Mouse (Mus musculus) small intestine, adult 10 weeks (tissue): ENCODE results near the gene Ppox. TPM values are rescaled to one million over a fixed set of nuclear protein-coding genes. Genes with fewer than 3 reads are reported as not detected.

ENCODE experiments used
- polyA plus RNA-seq: library from polyadenylated mRNA; stranded (reverse); fragments of 350-450 nt; fragmentation: Illumina TruSeq; extraction: RNeasy Lipid Tissue Mini Kit (QIAGEN cat#74804); gene quantifications from one replicate; pipeline ENCODE4 v1.2.3, GENCODE M21; 2014; ENCODE audit warnings: low replicate concordance

Ppox gene
- polyA plus RNA-seq: 6.8 TPM

DNA sequence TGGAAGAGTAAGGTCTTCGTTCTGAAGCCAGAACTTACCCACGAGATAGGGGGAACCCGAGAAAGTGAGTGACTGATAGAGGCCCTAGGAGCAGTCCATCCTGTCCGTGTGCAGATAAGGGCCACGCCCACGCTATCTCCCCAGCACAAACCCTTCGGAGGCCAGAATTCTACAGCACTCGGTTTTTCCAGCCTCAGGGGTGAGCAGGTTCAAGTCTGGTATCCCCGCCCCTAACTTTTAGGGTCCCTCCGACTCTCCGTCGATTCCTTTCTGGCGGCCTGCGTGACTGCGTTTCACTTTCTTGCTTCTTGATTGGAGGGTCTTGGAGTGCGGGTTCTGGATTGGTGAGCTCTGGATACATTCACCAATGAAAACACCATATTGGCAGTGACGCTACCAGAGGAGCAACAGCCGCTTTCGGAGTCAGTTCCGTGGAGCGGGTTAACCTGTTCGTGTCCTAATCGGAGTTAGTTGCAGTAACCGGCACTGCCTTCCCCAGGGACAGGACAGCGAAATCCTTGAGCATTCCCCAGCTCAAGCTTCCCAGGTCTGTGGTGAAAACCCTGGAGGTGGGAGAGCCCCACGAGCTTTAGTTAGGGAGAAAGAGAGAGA lies at the start of gene Ppox:
Gene Ppox (minus strand): TSS at position 271 of the 612 bp plus-strand sequence.

DNA sequence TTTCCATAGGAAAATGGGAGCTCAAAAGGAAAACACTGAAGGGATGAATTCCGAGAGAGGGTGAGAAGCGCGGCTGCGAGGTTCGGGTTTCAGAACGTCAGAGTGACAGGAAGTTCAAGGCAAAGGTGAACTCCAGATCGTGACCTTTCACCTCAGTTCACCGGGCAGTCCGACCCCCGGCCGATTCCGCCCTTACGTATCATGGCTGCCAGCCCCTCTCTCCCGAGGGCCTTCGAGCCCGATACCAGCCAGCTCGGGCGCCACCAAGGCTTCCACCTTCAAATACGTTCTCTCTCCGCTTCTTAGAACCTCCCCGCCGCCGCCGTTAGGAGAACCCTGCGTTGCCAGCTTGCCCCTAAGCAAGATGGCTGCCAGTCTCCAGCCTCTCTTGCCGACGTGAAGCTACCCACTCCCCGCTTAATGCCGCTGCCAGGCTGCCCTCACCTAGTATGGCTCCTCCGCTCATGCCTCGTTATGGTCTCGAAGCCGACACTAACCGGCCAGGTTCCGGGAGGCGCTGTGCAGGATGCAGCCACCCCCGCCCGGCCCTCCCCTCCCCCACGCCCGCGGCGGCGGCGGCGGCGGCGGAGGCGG lies 48.0 kb upstream of the Ppox start, which contains the start of gene Dedd:
Gene Dedd (plus strand): TSS at position 307 of the 594 bp plus-strand sequence.

DNA sequence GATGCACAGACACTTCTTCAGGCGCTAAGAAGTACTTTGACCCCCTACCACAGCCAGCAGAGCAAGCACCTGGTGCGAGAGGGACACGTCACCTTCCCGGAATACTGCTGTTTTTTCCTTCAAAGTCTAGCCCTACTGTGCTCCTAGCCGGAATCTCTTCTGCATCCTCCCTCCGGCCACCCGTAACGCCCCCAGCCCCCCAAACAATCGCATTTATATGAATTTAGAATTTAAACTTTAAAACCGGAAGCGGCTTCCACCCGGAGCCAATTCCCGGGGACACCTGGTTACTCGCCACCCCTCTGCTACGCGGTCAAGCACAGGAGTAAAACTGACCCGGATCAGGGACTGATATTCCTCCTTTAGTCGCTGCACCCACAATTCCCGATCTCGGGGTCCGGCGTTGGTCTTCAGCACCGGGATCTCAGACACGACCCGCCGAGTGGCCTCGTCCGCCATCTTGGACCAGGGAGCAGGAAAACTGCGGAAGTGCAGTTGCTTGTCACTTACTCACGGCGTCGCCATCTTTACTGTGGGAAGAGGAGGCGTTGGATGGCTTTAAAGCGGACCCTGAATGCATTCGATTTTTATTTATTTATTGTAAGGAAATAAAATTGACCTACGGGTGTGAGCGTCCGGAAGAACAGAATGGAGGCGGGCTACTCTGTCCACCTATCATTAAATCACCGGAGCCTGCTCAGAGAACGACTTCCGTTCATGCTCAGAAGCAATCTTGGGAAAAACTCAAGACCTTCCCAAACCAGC lies 13.5 kb upstream of the Ppox start, which contains the start of gene Ufc1:
Gene Ufc1 (minus strand): TSS at position 727 of the 765 bp plus-strand sequence.

DNA sequence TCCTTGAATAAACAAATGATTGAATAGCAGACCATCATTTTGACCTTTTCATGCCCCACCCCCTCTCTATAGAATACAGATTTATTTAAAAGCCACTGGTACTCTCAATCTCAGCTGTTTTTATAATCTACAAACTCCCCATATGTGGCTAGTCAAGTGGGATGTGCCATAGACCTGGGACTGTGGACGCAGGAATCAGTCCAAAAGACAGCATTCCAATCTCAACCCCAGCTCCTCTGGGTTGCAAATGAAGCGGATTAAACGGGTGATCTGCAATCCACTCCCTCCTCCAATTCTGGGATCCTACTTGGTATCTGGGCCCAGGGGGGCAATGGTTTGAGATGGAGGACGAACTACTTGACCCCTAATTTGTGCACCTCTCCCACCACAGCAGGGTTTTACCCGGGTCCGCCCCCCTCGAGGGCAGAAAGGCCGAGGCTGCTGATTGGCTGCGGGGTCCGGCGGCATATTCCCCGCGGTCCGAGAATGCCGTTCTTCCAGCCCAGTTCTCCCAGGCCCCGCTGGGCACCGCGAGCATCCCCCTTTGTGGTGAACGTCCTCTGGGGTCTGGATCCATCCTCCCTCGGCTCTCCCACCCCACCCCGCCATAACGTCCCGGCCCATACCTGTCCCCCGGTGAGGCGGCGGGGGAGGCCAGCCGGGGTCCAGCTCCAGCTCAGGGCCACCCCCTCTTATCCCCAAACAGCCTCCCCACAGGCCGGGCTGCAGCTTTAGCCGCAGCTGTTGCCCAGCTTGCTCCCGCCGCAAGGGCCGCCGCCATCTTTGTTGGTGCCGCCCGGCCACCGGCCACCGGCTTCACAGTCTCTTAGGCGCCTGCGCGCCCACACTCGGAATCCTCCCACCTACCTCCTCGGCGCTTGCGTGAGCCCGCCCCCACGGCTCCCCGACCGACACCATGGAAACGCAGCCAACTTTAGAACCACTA lies 6.4 kb upstream of the Ppox start, which contains the start of gene Usp21:
Gene Usp21 (minus strand): TSS at position 856 of the 946 bp plus-strand sequence.

GRCm38 (mm10) chr1:171269848-171270572 lies 11.0 kb downstream of the Ppox start, which contains the start of gene B4galt3:
B4galt3 (plus strand) TSS chr1:171270328.

DNA sequence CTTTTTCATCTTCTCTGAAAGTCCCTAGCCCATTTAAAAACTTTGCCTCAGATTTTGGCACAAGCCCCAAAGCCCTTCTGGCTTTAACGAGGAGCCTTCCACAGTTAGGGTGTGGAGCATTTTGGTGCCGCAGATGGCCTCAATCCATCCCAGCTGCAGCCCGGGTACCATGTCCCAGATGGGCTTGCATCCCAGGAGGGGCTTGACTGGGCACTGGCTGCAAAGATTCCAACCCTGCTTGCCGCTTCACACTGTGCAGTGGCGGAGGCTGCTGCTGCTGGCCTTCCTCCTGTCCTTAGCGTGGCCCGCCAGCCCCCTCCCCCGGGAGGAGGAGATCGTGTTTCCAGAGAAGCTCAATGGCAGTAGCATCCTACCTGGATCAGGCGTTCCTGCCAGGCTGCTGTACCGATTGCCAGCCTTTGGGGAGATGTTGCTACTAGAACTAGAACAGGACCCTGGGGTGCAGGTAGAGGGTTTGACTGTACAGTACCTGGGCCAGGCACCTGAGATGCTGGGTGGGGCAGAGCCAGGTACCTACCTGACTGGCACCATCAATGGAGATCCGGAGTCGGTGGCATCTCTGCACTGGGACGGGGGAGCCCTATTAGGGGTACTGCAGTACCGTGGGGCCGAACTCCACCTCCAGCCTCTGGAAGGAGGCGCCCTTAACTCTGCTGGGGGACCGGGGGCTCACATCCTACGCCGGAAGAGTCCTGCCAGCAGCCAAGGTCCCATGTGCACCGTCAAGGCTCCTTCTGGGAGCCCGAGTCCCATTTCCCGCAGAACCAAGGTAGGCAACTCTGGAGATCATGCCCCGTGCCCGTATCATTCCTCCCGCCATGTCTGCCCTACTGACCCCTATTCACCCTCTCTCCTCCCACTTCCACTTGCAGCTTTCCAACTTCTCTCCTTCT lies 30.0 kb downstream of the Ppox start, which contains the start of gene Ndufs2:
Gene Ndufs2 (minus strand): TSS at position 709 of the 914 bp plus-strand sequence.

GRCm38 (mm10) chr1:171249913-171250600 lies 30.9 kb downstream of the Ppox start, which contains the start of gene Adamts4:
Adamts4 (plus strand) TSS chr1:171250421.

GRCm38 (mm10) chr1:171234126-171234525 lies 46.9 kb downstream of the Ppox start, which contains the start of gene Fcer1g:
Fcer1g (minus strand) TSS chr1:171234365.

Other genes starting within 250 kb of the Ppox start
- gene Fcgr3, start 216.3 kb downstream of the Ppox start, polyA plus RNA-seq: 11.7 TPM
- gene Cfap126, start 167.3 kb downstream of the Ppox start, polyA plus RNA-seq: 1.9 TPM
- gene Sdhc, start 130.6 kb downstream of the Ppox start, polyA plus RNA-seq: 37.0 TPM
- gene Mpz, start 130.5 kb downstream of the Ppox start, polyA plus RNA-seq: 0.48 TPM
- 13.4 TPM for gene Pcp4l1, start 84.9 kb downstream of the Ppox start, polyA plus RNA-seq
- 16.9 TPM for gene Nr1i3, start 67.2 kb downstream of the Ppox start, polyA plus RNA-seq
- gene Tomm40l, start 58.7 kb downstream of the Ppox start, polyA plus RNA-seq: 5.1 TPM
- gene Apoa2, start 56.1 kb downstream of the Ppox start, polyA plus RNA-seq: 4.2 TPM
- 41.4 TPM for gene Fcer1g, start 46.8 kb downstream of the Ppox start, polyA plus RNA-seq
- 1.5 TPM for gene Adamts4, start 30.8 kb downstream of the Ppox start, polyA plus RNA-seq
- gene Ndufs2, start 29.8 kb downstream of the Ppox start, polyA plus RNA-seq: 44.8 TPM
- 8.8 TPM for gene B4galt3, start 10.9 kb downstream of the Ppox start, polyA plus RNA-seq
- gene Usp21, start 6.8 kb upstream of the Ppox start, polyA plus RNA-seq: 15.5 TPM
- 59.2 TPM for gene Ufc1, start 13.8 kb upstream of the Ppox start, polyA plus RNA-seq
- gene Dedd, start 48.0 kb upstream of the Ppox start, polyA plus RNA-seq: 13.8 TPM
- gene Nit1, start 64.5 kb upstream of the Ppox start, polyA plus RNA-seq: 20.1 TPM
- 12.8 TPM for gene Pfdn2, start 64.5 kb upstream of the Ppox start, polyA plus RNA-seq
- not detected for gene Klhdc9, start 79.6 kb upstream of the Ppox start, polyA plus RNA-seq
- not detected for gene Nectin4, start 88.9 kb upstream of the Ppox start, polyA plus RNA-seq
- gene Arhgap30, start 107.8 kb upstream of the Ppox start, polyA plus RNA-seq: 9.9 TPM
- not detected for gene Usf1, start 130.1 kb upstream of the Ppox start, polyA plus RNA-seq
- 3.1 TPM for gene Tstd1, start 137.7 kb upstream of the Ppox start, polyA plus RNA-seq
- 54.7 TPM for gene F11r, start 156.3 kb upstream of the Ppox start, polyA plus RNA-seq
- 5.0 TPM for gene Alyref2, start 222.3 kb upstream of the Ppox start, polyA plus RNA-seq